Mouse (Mus musculus) spleen, adult 2 months (tissue): ENCODE data around the gene Gng8. TPM values are rescaled to one million over a fixed set of nuclear protein-coding genes. Genes with fewer than 3 reads are reported as not detected.
A peak's percentile ranks its signal among the peaks of the same experiment; 100 is the strongest.

Experiments used
- DNase-seq, 2 experiments: peaks; one replicate each; pipeline versions ENCODE4 v3.0.0 to v3.0.0-alpha.2; 2012 to 2021; ENCODE audit warnings: low spot score in 2 of 2, low read depth in 1 of 2
- H3K27ac ChIP-seq: fragments of 200-500 bp; 2 replicates; pipeline ENCODE4 v1.5.1; 2012; ENCODE audit warnings: low read length, inconsistent platforms; ENCODE audit not compliant: insufficient read depth
- H3K27me3 ChIP-seq: fragments of 200-500 bp; 2 replicates; pipeline ENCODE4 v1.6.1; 2012; ENCODE audit warnings: mild to moderate bottlenecking, moderate library complexity, low read length, inconsistent platforms; ENCODE audit not compliant: control insufficient read depth, insufficient read depth
- H3K36me3 ChIP-seq: fragments of 200-500 bp; 2 replicates; pipeline ENCODE4 v1.6.1; 2012; ENCODE audit warnings: mild to moderate bottlenecking, low read length, inconsistent platforms; ENCODE audit not compliant: control insufficient read depth, insufficient read depth
- H3K4me1 ChIP-seq: fragments of 200-500 bp; 2 replicates; pipeline ENCODE4 v1.6.1; 2011; ENCODE audit warnings: inconsistent platforms; ENCODE audit not compliant: control insufficient read depth, insufficient read depth, insufficient read length
- H3K4me3 ChIP-seq: fragments of 200-500 bp; 2 replicates; pipeline ENCODE4 v1.5.1; 2011; ENCODE audit warnings: mild to moderate bottlenecking, inconsistent platforms; ENCODE audit not compliant: insufficient read depth, insufficient read length; ENCODE audit errors: extremely low read depth
- CTCF ChIP-seq: fragments of 200-500 bp; IDR thresholded peaks from 2 replicates; pipeline ENCODE4 v1.5.1; 2011; ENCODE audit warnings: mild to moderate bottlenecking, inconsistent platforms; ENCODE audit not compliant: insufficient read depth, insufficient read length, insufficient replicate concordance; ENCODE audit errors: extremely low read depth
- POLR2A ChIP-seq: fragments of 200-500 bp; IDR thresholded peaks from 2 replicates; pipeline ENCODE4 v1.6.1; 2011; ENCODE audit warnings: low read depth, low read length, inconsistent platforms
- WGBS: fragments of 180-500 bp; shearing (Covaris S2); methylation state at CpG from one replicate; pipeline ENCODE4 v1.1.7; 2018; 5-methylcytosine and 5-hydroxymethylcytosine counted together
- polyA plus RNA-seq: library from polyadenylated mRNA; depleted of rRNA; stranded (reverse); fragments of >200 nt; gene quantifications from 2 replicates; pipeline ENCODE4 v1.2.3, GENCODE M21; 2012

Gene Gng8
- polyA plus RNA-seq, 1 experiment: 8.6 TPM

DNA sequence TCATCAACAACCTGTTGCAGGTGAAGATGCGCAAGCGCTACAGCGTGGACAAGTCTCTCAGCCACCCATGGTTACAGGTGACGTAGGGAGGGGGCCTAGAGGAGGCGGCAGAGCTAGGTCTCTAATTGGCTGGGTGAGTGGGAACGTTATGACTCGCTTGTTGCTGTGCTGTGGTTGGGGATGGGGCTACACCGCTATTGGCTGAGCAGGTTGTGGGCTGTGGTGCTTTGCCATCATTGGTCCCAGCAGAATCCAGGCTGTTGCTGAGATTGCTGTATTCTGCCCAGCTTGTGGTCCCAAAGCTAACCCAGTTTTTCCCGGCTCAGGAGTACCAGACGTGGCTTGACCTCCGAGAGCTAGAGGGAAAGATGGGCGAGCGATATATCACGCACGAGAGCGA lies 22.1 kb upstream of the Gng8 start:
- Histone ChIP-seq H3K27me3 (no peaks in the 10 kb centered on the region), H3K36me3 (peaks cover 50% of the 10 kb centered on the region), H3K4me3 (no peak overlapping the region), H3K4me1 (no peaks in the 10 kb centered on the region), H3K27ac (no peak overlapping the region)
- DNase-seq: no peak
- WGBS: 93% methylated on average over 16 of the region's 16 CpGs
- TF ChIP-seq CTCF: no peak
- TF ChIP-seq POLR2A: no peak

DNA sequence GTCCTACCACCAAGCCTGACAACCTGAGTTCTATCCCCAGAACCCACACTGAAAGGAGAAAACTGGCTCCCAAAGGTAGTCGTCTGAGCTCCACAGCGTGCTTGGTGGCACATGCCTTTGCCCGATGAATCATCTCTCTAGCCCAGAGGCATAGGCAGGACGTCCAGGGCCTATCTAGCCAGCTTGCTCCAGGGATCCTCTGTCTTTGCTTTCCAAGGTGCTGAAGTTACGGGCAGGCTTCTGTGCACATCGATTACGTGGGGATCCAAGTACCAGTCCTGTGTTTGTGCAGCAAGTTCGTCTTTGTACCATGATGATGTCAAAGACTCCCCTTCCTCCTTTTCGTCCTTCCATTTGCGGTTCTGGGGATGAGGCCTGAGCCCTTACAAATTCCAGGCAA lies 20.0 kb upstream of the Gng8 start:
- DNase-seq: no peak
- Histone ChIP-seq H3K27me3 (no peaks in the 10 kb centered on the region), H3K36me3 (peaks cover 34% of the 10 kb centered on the region), H3K4me1 (peaks cover 6% of the 10 kb centered on the region), H3K27ac (no peak overlapping the region), H3K4me3 (no peak overlapping the region)
- TF ChIP-seq CTCF: no peak
- no peak for TF ChIP-seq POLR2A
- 95% methylated on average over 10 of the region's 10 CpGs for WGBS

- 97% methylated on average over 9 of the region's 9 CpGs for WGBS
- H3K4me1 ChIP-seq: peaks cover 6% of the 10 kb centered on the region
- H3K36me3 ChIP-seq: peaks cover 27% of the 10 kb centered on the region
- no peak overlapping the region for H3K4me3 ChIP-seq
- DNase-seq: no peak
- no peak for TF ChIP-seq POLR2A
- no peak for TF ChIP-seq CTCF
- no peak overlapping the region for H3K27ac ChIP-seq
- no peaks in the 10 kb centered on the region for H3K27me3 ChIP-seq
Measured at GRCm38 (mm10) chr7:16872478-16872877, 19.1 kb upstream of the Gng8 start.

DNA sequence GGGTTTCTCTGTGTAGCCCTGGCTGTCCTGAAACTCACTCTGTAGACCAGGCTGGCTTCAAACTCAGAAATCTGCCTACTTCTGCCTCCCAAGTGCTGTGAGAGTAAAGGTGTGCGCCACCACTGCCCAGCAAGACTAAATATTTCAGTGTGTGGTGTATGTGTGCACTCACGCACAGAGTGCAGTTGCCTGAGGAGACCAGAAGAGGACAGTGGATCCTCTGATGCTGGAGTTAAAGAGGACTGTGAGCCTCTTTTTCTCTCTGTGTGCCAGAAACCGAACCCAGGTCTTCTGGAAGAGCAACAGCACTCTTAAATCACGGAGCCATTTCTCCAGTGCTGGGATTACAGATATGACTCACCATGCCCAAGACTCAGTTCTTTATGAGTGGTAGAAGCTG lies 18.2 kb upstream of the Gng8 start:
- DNase-seq: no peak
- WGBS: 87% methylated on average over 4 of the region's 4 CpGs
- TF ChIP-seq POLR2A: no peak
- no peak for TF ChIP-seq CTCF

DNA sequence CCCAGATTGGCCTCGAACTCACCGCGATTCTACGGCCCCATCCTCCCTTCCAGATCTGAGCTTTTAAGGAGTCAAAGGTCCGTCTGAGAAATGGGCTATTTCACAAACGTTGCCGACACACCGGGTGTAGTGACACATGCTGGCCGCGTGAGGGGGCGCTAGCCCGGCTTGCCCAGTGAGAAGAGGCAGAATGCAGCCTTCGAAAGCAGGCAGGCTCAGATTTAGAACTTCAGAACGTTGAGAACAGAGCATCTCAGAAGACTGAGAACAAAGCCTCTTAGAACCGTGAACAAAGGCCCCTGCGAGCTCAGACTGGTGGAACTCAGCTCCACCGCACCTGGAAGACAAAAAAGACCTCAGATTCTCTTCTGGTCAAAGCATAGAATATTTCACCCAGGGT lies 17.4 kb upstream of the Gng8 start:
- DNase-seq: peak; percentile 65 to 80
- peaks cover 6% of the 10 kb centered on the region for H3K4me1 ChIP-seq
- no peak for TF ChIP-seq POLR2A
- TF ChIP-seq CTCF: peak; percentile 93
- peak overlapping the region; percentile 19; the same call in 1 of the 2 replicates for H3K27ac ChIP-seq
- WGBS: 2% methylated on average over 17 of the region's 17 CpGs
- no peaks in the 10 kb centered on the region for H3K27me3 ChIP-seq
- no peak overlapping the region for H3K4me3 ChIP-seq
- H3K36me3 ChIP-seq: peaks cover 16% of the 10 kb centered on the region

More for the DNA sequence above, 18.2 kb upstream of the Gng8 start:
- H3K27me3 ChIP-seq: no peaks in the 10 kb centered on the region
- no peak overlapping the region for H3K27ac ChIP-seq
- no peak overlapping the region for H3K4me3 ChIP-seq
- peaks cover 6% of the 10 kb centered on the region for H3K4me1 ChIP-seq
- H3K36me3 ChIP-seq: peaks cover 23% of the 10 kb centered on the region

GRCm38 (mm10) chr7:16874756-16875309 lies 16.8 kb upstream of the Gng8 start:
- peak overlapping the region; percentile 31 for H3K4me3 ChIP-seq
- peaks cover 10% of the 10 kb centered on the region for H3K36me3 ChIP-seq
- under 1% methylated on average over 32 of the region's 33 CpGs for WGBS
- TF ChIP-seq CTCF (no peak), POLR2A (no peak)
- peak; percentile 96 to 97 for DNase-seq
- peaks cover 6% of the 10 kb centered on the region for H3K4me1 ChIP-seq
- H3K27me3 ChIP-seq: no peaks in the 10 kb centered on the region
- no peak overlapping the region for H3K27ac ChIP-seq

GRCm38 (mm10) chr7:16875310-16875325 lies 16.5 kb upstream of the Gng8 start, which contains the start of gene Dact3:
Dact3 (plus strand) TSS chr7:16875317.
- Histone ChIP-seq H3K36me3 (peaks cover 7% of the 10 kb centered on the region), H3K27ac (peak within 1 kb of the TSS; percentile 19; the same call in 1 of the 2 replicates), H3K4me1 (peaks cover 6% of the 10 kb centered on the region), H3K4me3 (peak within 1 kb of the TSS; percentile 54), H3K27me3 (no peaks in the 10 kb centered on the region)
- 0% methylated on average over 1 of the region's 1 CpGs for WGBS
- DNase-seq: no peak
- TF ChIP-seq POLR2A (no peak), CTCF (no peak)
